Mouse (Mus musculus) forebrain, embryonic 15.5 days (tissue): ENCODE measurements around the gene Pcna. TPM values are rescaled to one million over a fixed set of nuclear protein-coding genes. Genes with fewer than 3 reads are reported as not detected.
A peak's percentile ranks its signal among the peaks of the same experiment; 100 is the strongest.

Source experiments
- ATAC-seq: fragments of 200-750 bp; cut with Nextera tagmentation; replicated peaks from 2 replicates; pipeline ENCODE4 v1.8.0; 2017; ENCODE audit warnings: mild to moderate bottlenecking, moderate TSS enrichment, moderate library complexity
- H3K27ac ChIP-seq: fragments of 300-500 bp; sonication (generic); replicated peaks from 2 replicates; pipeline ENCODE4 v1.5.1; 2015; ENCODE audit warnings: mild to moderate bottlenecking, inconsistent platforms
- H3K27me3 ChIP-seq: fragments of 300-500 bp; sonication (generic); 2 replicates; pipeline ENCODE4 v1.6.1; 2015; ENCODE audit warnings: inconsistent platforms
- H3K36me3 ChIP-seq: fragments of 300-500 bp; sonication (generic); 2 replicates; pipeline ENCODE4 v1.6.1; 2015; ENCODE audit warnings: mild to moderate bottlenecking, inconsistent platforms
- H3K4me1 ChIP-seq: fragments of 300-500 bp; sonication (generic); 2 replicates; pipeline ENCODE4 v1.6.1; 2015; ENCODE audit warnings: inconsistent platforms
- H3K4me2 ChIP-seq: fragments of 300-500 bp; sonication (generic); replicated peaks from 2 replicates; pipeline ENCODE4 v1.6.1; 2015; ENCODE audit warnings: mild to moderate bottlenecking, inconsistent platforms
- H3K4me3 ChIP-seq: fragments of 300-500 bp; sonication (generic); 2 replicates; pipeline ENCODE4 v1.5.1; 2015; ENCODE audit warnings: mild to moderate bottlenecking, inconsistent platforms
- H3K9ac ChIP-seq: fragments of 300-500 bp; sonication (generic); replicated peaks from 2 replicates; pipeline ENCODE4 v1.6.1; 2015; ENCODE audit warnings: mild to moderate bottlenecking, inconsistent platforms
- H3K9me3 ChIP-seq: fragments of 300-500 bp; sonication (generic); 2 replicates; pipeline ENCODE4 v1.6.1; 2016; ENCODE audit warnings: inconsistent platforms
- WGBS: fragments of 180-500 bp; shearing (Covaris S2); methylation state at CpG from one replicate; pipeline ENCODE4 v1.1.7; 2015; ENCODE audit warnings: mixed read lengths; 5-methylcytosine and 5-hydroxymethylcytosine counted together
- polyA plus RNA-seq: library from polyadenylated mRNA; unstranded; fragments of >200 nt; fragmentation: Nextera tagmentation; extraction: Ambion mirVana; gene quantifications from 2 replicates; pipeline ENCODE4 v1.2.1, GENCODE M21; 2015

Pcna gene
- polyA plus RNA-seq, 1 experiment from 2014 or later: 190 TPM

- no peak overlapping the region for H3K4me2 ChIP-seq
- H3K27me3 ChIP-seq: no peaks in the 10 kb centered on the region
- H3K4me3 ChIP-seq: no peak overlapping the region
- 0 out of 2 replicates have a peak, but pooled peaks have one; percentile 50 for ATAC-seq
- H3K9me3 ChIP-seq: no peaks in the 10 kb centered on the region
- H3K9ac ChIP-seq: no peak overlapping the region
- H3K27ac ChIP-seq: peak overlapping the region; percentile 31; the same call in 1 of the 2 replicates
- H3K36me3 ChIP-seq: no peaks in the 10 kb centered on the region
- 25% methylated on average over 15 of the region's 15 CpGs for WGBS
- H3K4me1 ChIP-seq: peaks cover 31% of the 10 kb centered on the region
Observed at GRCm38 (mm10) chr2:132283236-132284070, 30.3 kb upstream of the Pcna start.

- no peak overlapping the region for H3K9ac ChIP-seq
- peak; percentile 57 for ATAC-seq
- peak overlapping the region; percentile 9 for H3K27ac ChIP-seq
- peaks cover 31% of the 10 kb centered on the region for H3K4me1 ChIP-seq
- no peaks in the 10 kb centered on the region for H3K36me3 ChIP-seq
- H3K27me3 ChIP-seq: no peaks in the 10 kb centered on the region
- 5% methylated on average over 12 of the region's 12 CpGs for WGBS
- no peaks in the 10 kb centered on the region for H3K9me3 ChIP-seq
- no peak overlapping the region for H3K4me2 ChIP-seq
- H3K4me3 ChIP-seq: no peak overlapping the region
Observed at GRCm38 (mm10) chr2:132282453-132283174, 29.5 kb upstream of the Pcna start.

DNA sequence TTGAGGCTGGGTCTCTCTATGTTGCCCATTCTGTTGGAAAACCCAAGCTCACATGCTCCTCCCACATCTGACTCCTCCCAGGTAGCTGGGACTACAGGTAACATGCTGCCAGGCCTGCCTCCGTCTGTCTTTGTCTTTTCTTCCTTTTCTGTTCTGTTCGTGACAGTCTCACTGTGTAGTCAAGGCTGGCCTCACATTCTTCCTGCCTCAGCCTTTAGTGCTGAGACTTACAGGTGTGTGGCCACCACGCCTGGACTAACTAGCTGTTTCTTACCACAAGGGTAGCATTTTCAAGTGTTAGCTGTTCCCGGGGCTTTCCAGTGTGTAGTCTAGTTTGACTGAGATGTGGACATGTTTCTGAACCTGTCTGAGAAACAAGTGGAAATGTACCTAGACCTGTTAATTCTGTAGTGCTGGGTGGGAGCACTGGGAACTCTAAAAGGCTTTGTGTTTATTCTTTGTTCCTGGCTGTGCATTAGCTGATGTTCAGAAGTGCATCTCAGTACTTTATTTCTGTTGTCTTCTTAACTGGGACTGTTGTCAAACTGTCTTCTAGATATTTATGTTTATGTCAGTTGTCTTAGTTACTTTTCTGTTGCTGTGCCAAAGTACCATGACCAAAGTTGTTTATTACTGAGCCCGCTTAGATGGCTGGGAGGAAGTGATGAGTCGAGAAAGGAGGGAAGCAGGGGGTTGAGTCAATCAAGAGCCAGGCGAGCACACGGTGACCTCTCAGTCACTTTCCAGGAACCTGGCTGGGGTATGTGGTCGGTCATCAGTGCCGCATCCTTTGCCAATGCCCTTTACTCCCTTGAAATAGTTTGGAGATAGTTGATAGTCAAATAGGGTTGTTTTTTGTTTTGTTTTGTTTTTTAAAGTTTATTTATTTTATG is 28.7 kb upstream of the Pcna start:
- no peak overlapping the region for H3K9ac ChIP-seq
- H3K27ac ChIP-seq: no peak overlapping the region
- H3K4me1 ChIP-seq: peaks cover 31% of the 10 kb centered on the region
- no peak for ATAC-seq
- no peak overlapping the region for H3K4me3 ChIP-seq
- no peaks in the 10 kb centered on the region for H3K36me3 ChIP-seq
- no peak overlapping the region for H3K4me2 ChIP-seq
- 54% methylated on average over 10 of the region's 10 CpGs for WGBS
- H3K9me3 ChIP-seq: no peaks in the 10 kb centered on the region
- H3K27me3 ChIP-seq: no peaks in the 10 kb centered on the region

GRCm38 (mm10) chr2:132280518-132281120 is 27.5 kb upstream of the Pcna start:
- Histone ChIP-seq H3K4me2 (no peak overlapping the region), H3K27me3 (no peaks in the 10 kb centered on the region), H3K9me3 (no peaks in the 10 kb centered on the region), H3K36me3 (no peaks in the 10 kb centered on the region), H3K4me1 (peaks cover 31% of the 10 kb centered on the region), H3K9ac (no peak overlapping the region), H3K27ac (no peak overlapping the region), H3K4me3 (no peak overlapping the region)
- no peak for ATAC-seq
- WGBS: 94% methylated on average over 10 of the region's 10 CpGs

DNA sequence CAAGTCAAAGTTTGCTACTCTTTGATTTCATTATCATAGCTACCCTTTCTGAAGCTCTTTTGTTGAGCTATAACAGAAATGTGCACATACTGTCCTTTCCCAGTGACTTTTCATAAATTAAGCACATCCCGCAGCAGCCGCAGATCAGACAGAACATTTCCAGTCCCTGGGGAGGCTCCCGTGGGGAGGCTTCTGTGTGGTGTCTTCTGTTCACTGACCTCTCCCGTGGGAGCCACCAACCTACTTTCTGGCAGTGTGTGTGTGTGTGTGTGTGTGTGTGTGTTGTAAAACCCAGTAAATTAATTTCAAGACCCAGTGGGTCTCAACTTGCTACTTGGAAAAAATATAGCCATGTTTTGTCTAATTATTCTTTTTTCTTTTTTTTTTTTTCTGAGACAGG is 26.9 kb upstream of the Pcna start:
- Histone ChIP-seq H3K27ac (no peak overlapping the region), H3K4me1 (peaks cover 31% of the 10 kb centered on the region), H3K9ac (no peak overlapping the region), H3K4me2 (no peak overlapping the region), H3K4me3 (no peak overlapping the region), H3K9me3 (no peaks in the 10 kb centered on the region), H3K27me3 (no peaks in the 10 kb centered on the region), H3K36me3 (no peaks in the 10 kb centered on the region)
- WGBS: 75% methylated on average over 4 of the region's 4 CpGs
- ATAC-seq: no peak

DNA sequence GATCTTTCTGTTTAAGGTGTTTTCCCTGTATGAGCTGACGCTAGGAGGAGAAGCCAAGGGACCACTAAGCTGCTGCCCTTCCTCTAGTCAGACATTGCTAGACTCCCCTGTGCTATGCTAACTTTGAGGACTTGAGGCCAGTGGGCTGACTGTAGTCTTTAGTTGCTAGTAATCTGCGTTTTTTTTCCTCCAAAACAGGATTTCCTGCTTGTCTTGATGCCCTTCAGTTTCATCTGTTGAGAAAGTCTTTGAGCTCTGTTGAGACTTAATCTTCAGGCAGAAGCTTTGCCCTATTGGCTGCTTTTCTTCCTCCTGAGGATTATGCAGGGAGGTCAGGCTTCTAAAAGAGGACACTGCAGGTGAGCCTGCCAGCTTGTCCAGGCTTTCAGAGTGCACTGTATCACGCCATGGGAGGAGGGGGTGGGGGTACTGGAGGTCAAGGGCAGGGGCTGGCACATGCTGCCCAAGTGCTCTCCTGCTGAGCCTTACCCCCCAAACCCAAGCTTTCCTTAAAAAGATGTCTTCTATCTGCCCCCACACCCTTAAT is 26.3 kb upstream of the Pcna start:
- 60% methylated on average over 3 of the region's 3 CpGs for WGBS
- Histone ChIP-seq H3K27ac (no peak overlapping the region), H3K27me3 (no peaks in the 10 kb centered on the region), H3K4me2 (no peak overlapping the region), H3K4me1 (peaks cover 31% of the 10 kb centered on the region), H3K9me3 (no peaks in the 10 kb centered on the region), H3K4me3 (no peak overlapping the region), H3K9ac (no peak overlapping the region), H3K36me3 (no peaks in the 10 kb centered on the region)
- no peak for ATAC-seq

DNA sequence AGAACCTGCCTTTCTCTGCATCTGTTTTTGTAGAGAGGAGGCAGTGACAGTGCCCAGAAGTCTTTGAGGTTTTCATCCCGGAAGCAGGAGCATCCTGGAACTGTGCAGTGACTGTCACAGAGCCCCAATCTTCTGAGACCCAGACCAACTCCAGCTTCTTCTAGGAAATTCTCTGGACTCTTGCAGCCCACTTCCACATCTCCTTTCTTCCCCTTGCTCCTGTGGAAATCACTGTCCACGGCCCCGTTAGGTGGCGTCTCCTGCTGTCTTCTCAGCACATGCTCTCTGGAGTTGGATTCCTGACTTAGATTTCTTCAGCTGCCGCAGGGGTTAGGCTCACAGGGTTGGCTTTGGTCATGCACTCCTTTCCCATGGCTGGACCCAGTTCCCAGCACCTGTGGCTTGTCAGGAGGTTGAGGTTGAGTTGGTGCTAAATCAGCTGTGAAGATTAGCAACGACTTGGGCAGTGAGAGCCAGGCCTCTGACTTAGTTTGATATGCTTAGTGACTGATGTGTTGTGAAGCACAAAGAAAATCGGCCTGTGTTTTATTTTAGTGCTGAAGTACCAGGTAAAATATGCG is 25.2 kb upstream of the Pcna start:
- Histone ChIP-seq H3K4me3 (no peak overlapping the region), H3K36me3 (no peaks in the 10 kb centered on the region), H3K4me2 (no peak overlapping the region), H3K27me3 (no peaks in the 10 kb centered on the region), H3K9me3 (no peaks in the 10 kb centered on the region), H3K27ac (no peak overlapping the region), H3K4me1 (peaks cover 20% of the 10 kb centered on the region), H3K9ac (no peak overlapping the region)
- 80% methylated on average over 8 of the region's 8 CpGs for WGBS
- no peak for ATAC-seq

- no peaks in the 10 kb centered on the region for H3K36me3 ChIP-seq
- H3K4me3 ChIP-seq: no peak overlapping the region
- no peak overlapping the region for H3K27ac ChIP-seq
- H3K9me3 ChIP-seq: no peaks in the 10 kb centered on the region
- no peak overlapping the region for H3K4me2 ChIP-seq
- ATAC-seq: no peak
- H3K4me1 ChIP-seq: 0 out of 2 replicates have a peak, but pooled peaks cover 4% of the 10 kb centered on the region
- WGBS: 85% methylated on average over 4 of the region's 4 CpGs
- H3K9ac ChIP-seq: no peak overlapping the region
- H3K27me3 ChIP-seq: no peaks in the 10 kb centered on the region
Observed at GRCm38 (mm10) chr2:132276249-132276648, 23.1 kb upstream of the Pcna start.

DNA sequence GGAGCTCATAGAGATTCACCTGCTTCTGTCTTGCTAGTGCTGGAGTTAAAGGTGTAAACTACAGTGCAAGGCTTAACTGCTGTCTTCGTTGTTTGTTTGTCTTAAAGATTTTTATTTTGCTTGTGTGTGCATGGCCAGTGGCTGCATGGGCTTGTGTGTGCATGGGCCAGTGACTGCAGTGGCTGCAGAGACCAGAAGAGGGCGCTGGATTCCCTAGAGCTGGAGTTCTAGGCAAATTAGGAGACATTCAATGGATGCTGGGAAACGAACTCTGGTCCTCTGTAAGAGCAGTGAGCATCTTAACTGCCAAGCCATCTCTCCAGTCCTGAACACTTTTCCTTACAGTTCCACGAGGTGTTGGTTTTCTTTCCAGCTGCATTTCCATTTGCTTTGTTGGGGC is 22.4 kb upstream of the Pcna start:
- H3K4me2 ChIP-seq: no peak overlapping the region
- 80% methylated on average over 4 of the region's 4 CpGs for WGBS
- no peak for ATAC-seq
- H3K27me3 ChIP-seq: no peaks in the 10 kb centered on the region
- 0 out of 2 replicates have a peak, but pooled peaks cover 4% of the 10 kb centered on the region for H3K4me1 ChIP-seq
- no peak overlapping the region for H3K27ac ChIP-seq
- H3K36me3 ChIP-seq: no peaks in the 10 kb centered on the region
- H3K9me3 ChIP-seq: no peaks in the 10 kb centered on the region
- no peak overlapping the region for H3K9ac ChIP-seq
- H3K4me3 ChIP-seq: no peak overlapping the region

DNA sequence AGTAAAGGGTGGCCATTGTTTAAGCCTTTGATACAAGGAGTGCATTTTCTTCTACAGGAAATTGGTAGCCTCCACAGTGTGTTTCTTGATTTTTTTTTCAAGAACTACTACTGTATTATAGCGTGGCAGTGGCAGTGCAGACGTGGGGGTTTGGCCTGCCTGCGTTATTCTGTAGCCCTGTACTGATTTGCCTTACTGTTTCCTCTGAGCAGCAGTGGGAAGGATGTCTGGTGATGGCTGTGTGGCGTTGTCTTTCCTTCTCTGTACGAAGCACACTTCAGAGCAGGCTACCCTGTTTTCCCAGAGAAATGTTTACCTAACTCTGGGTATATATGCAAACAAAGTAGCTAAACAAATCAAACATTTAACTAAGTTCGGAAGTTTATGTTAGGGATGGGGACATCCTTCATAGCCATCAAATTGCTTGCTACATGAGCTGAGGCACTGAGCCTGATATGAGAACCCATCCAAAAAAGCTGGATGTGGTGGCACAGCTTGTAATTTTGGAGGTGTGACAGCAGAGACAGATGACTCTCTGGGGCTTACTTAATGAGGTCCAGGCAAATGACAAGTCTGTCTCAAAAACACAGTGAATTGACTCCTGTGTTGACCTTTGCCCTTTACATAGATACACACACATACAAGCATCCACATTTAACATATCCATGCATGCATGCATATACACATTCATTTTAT is 19.7 kb upstream of the Pcna start:
- Histone ChIP-seq H3K9ac (no peak overlapping the region), H3K4me1 (0 out of 2 replicates have a peak, but pooled peaks cover 4% of the 10 kb centered on the region), H3K4me3 (no peak overlapping the region), H3K4me2 (no peak overlapping the region), H3K36me3 (no peaks in the 10 kb centered on the region), H3K9me3 (no peaks in the 10 kb centered on the region), H3K27me3 (no peaks in the 10 kb centered on the region), H3K27ac (no peak overlapping the region; the same call in 1 of the 2 replicates)
- 61% methylated on average over 6 of the region's 6 CpGs for WGBS
- no peak for ATAC-seq
